Mouse (Mus musculus) heart, embryonic 16.5 days (tissue): ENCODE measurements around the gene Lrit2. TPM values are rescaled to one million over a fixed set of nuclear protein-coding genes. Genes with fewer than 3 reads are reported as not detected.

Experiments
- ATAC-seq: fragments of 200-750 bp; cut with Nextera tagmentation; replicated peaks from 2 replicates; pipeline ENCODE4 v1.8.0; 2017; ENCODE audit warnings: moderate number of reproducible peaks; ENCODE audit not compliant: insufficient read depth, low FRiP score; ENCODE audit errors: extremely low read depth
- H3K27ac ChIP-seq: fragments of 300-500 bp; sonication (generic); 2 replicates; pipeline ENCODE4 v1.5.1; 2014; ENCODE audit warnings: mild to moderate bottlenecking, low read length, control low read depth, moderate library complexity
- H3K27me3 ChIP-seq: fragments of 300-500 bp; sonication (generic); 2 replicates; pipeline ENCODE4 v1.6.1; 2014; ENCODE audit warnings: low read length, mixed read lengths; ENCODE audit not compliant: control insufficient read depth, insufficient read depth
- H3K36me3 ChIP-seq: fragments of 300-500 bp; sonication (generic); 2 replicates; pipeline ENCODE4 v1.6.1; 2014; ENCODE audit not compliant: control insufficient read depth, insufficient read depth
- H3K4me1 ChIP-seq: fragments of 300-500 bp; sonication (generic); 2 replicates; pipeline ENCODE4 v1.6.1; 2014; ENCODE audit warnings: low read length, mixed read lengths; ENCODE audit not compliant: control insufficient read depth, insufficient read depth
- H3K4me2 ChIP-seq: fragments of 300-500 bp; sonication (generic); 2 replicates; pipeline ENCODE4 v1.6.1; 2014; ENCODE audit warnings: low read depth, mild to moderate bottlenecking, control low read depth, low read length
- H3K4me3 ChIP-seq: fragments of 300-500 bp; sonication (generic); 2 replicates; pipeline ENCODE4 v1.5.1; 2014; ENCODE audit warnings: mild to moderate bottlenecking, control low read depth, low read length
- H3K9ac ChIP-seq: fragments of 300-500 bp; sonication (generic); 2 replicates; pipeline ENCODE4 v1.6.1; 2014; ENCODE audit warnings: low read length, control low read depth
- H3K9me3 ChIP-seq: fragments of 300-500 bp; sonication (generic); replicated peaks from 2 replicates; pipeline ENCODE4 v1.6.1; 2016; ENCODE audit warnings: low read length; ENCODE audit not compliant: control insufficient read depth
- WGBS: fragments of 180-500 bp; shearing (Covaris S2); extraction: QIAGEN DNeasy Blood & Tissue Kit; methylation state at CpG from one replicate; pipeline ENCODE4 v1.1.7; 2014; 5-methylcytosine and 5-hydroxymethylcytosine counted together
- polyA plus RNA-seq: library from polyadenylated mRNA; unstranded; fragments of >200 nt; fragmentation: Nextera tagmentation; extraction: Ambion mirVana; gene quantifications from 2 replicates; pipeline ENCODE4 v1.2.1, GENCODE M21; 2015

The Lrit2 gene
- polyA plus RNA-seq: not detected in 2 replicates

DNA sequence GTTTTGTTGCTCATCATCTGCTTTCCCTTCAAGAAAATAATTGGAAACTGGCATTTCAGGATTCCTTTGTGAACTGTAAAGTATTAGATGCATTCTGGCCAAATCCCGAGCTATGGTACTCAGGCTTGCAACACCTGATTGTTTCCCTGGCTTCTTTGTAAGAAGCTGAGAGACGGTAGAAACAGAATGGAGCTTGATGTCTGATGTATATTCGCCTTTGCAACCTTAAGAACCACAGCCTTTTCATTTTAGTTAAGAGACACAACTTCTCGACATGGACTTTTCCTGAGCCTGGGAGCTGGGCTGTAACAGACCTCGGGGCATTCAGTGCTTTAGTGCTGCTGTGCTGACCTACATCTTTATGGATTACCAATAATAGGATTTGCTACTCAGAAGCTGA lies at the start of gene Lrit2:
TSS of gene Lrit2 (plus strand) at position 301 of the 400 bp plus-strand sequence.
- Histone ChIP-seq H3K4me3 (no peak within 1 kb of the TSS), H3K4me2 (no peak within 1 kb of the TSS), H3K36me3 (no peaks in the 10 kb centered on the region), H3K27me3 (no peaks in the 10 kb centered on the region), H3K9ac (no peak within 1 kb of the TSS), H3K27ac (no peak within 1 kb of the TSS), H3K9me3 (no peaks in the 10 kb centered on the region), H3K4me1 (no peaks in the 10 kb centered on the region)
- WGBS: 72% methylated on average over 5 of the region's 5 CpGs
- ATAC-seq: no peak

DNA sequence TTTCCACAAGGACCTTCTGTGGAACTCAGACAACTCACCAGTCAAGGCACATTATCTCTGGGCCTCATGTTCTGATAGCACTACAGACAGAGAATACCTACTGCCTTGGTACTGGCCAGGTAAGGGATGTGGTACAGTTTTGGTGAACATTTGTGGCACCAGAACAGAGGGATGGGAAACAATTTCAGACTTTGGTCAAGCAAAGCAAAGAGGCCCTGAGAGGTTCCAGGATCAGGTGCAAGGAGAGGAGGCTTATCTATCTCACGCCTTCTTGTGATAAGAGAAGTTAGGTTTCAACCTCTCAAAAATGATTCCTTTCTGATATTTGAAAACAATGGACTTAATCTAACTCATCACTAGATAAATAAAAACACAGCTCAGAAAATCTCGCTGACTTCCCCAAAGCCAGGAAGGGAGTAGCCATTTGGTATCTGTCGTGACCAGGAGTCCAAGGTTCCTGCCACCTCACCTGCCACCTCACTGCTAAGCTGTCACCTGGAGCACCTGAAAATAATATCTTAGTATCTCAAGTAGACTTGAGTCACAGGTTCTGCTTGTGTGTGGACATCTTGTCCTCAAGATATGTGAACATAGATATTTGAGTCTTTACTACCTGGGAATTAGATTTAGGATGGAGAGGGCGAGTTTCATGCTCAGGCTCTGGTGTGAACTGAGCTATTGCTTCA lies 40.3 kb upstream of the Lrit2 start:
- Histone ChIP-seq H3K36me3 (no peaks in the 10 kb centered on the region), H3K4me3 (no peak overlapping the region), H3K4me2 (no peak overlapping the region), H3K27ac (no peak overlapping the region), H3K27me3 (peaks cover 2% of the 10 kb centered on the region; the same call in 1 of the 2 replicates), H3K4me1 (no peaks in the 10 kb centered on the region; the same call in 1 of the 2 replicates), H3K9me3 (no peaks in the 10 kb centered on the region), H3K9ac (no peak overlapping the region)
- 58% methylated on average over 4 of the region's 4 CpGs for WGBS
- ATAC-seq: no peak

DNA sequence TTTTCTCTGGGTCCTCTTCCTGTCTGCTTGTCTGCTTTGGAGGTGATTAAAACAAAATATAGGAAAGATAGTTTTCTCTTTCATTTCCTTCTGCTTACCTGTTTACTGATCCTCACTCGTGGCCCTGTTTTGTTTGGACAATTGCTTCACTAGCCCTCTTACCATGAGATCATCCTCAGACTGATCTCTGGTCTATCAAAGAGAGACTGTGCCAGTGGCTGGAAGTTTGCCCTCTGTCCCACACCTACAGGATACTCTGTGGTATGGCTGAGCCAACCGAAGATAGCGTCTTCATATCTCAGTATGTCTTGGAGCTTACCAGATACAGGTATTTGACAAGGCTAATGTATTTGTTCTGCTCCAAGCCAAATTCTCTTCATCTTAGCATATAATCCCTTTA lies 39.8 kb upstream of the Lrit2 start:
- Histone ChIP-seq H3K9ac (no peak overlapping the region), H3K27ac (no peak overlapping the region), H3K4me2 (no peak overlapping the region), H3K36me3 (no peaks in the 10 kb centered on the region), H3K4me3 (no peak overlapping the region), H3K4me1 (no peaks in the 10 kb centered on the region; the same call in 1 of the 2 replicates), H3K27me3 (peaks cover 2% of the 10 kb centered on the region; the same call in 1 of the 2 replicates), H3K9me3 (no peaks in the 10 kb centered on the region)
- ATAC-seq: no peak
- 89% methylated on average over 3 of the region's 3 CpGs for WGBS

DNA sequence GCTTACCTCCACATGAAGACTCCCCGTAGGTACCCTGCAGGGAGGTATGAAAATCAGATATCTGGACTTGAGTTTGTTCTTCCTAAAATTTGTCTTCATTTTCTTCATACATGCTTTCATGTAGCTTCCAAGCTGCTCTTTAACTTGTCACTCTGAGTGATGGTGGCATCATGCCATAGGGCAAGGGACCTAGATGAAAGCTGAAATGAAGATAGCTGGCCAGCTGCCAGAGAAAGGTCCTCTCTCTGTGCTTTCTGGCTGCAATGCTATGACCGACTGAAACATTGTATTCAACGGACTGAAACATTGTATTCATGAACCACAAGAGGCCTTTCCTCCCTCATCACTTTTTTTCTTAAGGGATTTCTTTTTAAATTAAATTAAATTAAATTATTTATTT lies 39.2 kb upstream of the Lrit2 start:
- H3K4me3 ChIP-seq: no peak overlapping the region
- 71% methylated on average over 3 of the region's 3 CpGs for WGBS
- H3K27me3 ChIP-seq: peaks cover 2% of the 10 kb centered on the region; the same call in 1 of the 2 replicates
- H3K36me3 ChIP-seq: no peaks in the 10 kb centered on the region
- H3K4me2 ChIP-seq: no peak overlapping the region
- no peaks in the 10 kb centered on the region; the same call in 1 of the 2 replicates for H3K4me1 ChIP-seq
- no peak for ATAC-seq
- H3K9me3 ChIP-seq: no peaks in the 10 kb centered on the region
- H3K9ac ChIP-seq: no peak overlapping the region
- H3K27ac ChIP-seq: no peak overlapping the region

DNA sequence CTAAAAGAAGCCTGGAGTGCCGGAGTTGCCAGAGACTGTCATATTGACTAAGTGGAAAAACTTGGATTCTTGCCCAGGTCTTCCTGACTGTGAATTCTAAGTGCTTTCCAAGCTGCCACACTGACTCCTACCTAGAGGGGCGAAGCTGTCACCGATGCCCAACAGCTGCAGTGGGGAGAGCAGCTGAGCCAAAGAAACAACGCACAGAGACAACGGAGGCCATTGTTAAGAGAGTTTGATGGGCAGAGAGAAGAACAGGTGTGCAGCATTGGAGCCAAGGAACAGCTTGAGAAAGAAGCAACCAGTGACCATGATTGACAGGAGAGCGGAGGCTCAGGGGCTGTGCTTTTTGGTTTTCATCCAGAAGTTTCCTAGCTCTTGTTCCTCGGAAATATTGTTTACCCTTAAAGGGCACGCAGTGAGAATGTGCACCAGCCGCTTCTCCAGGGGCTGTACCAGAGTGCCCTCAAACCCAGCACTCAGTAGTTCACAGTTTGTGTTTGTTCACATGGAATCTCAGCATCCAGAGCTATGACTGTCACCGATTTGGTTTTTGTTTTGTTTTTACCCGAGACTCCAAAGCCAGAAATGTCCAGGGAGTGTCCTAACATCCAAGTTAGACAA lies 35.1 kb upstream of the Lrit2 start:
- no peak; the same call in 1 of the 2 replicates for ATAC-seq
- WGBS: 58% methylated on average over 11 of the region's 11 CpGs
- H3K4me3 ChIP-seq: no peak overlapping the region
- H3K9me3 ChIP-seq: no peaks in the 10 kb centered on the region
- no peaks in the 10 kb centered on the region for H3K36me3 ChIP-seq
- peaks cover 2% of the 10 kb centered on the region; the same call in 1 of the 2 replicates for H3K27me3 ChIP-seq
- H3K9ac ChIP-seq: no peak overlapping the region
- H3K4me1 ChIP-seq: no peaks in the 10 kb centered on the region; the same call in 1 of the 2 replicates
- H3K27ac ChIP-seq: no peak overlapping the region
- H3K4me2 ChIP-seq: no peak overlapping the region

DNA sequence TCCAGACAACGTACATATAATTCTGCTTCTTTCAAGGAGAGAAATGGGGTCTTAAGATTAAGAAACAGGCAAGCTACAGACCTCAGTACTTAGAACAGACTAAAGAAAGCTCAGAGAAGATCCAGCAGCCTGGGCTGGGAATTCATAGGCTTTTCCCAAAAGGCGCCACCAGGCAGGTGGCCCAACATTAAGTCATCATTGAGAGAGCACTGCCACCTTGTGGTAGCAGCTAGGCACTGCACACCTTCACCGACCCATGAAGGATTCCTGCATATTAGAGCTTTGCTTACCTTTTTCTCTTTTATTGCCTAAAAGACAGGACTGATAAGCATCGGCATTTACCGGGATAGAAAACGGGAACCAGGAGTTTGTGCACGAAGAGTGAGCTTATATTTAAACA lies 34.5 kb upstream of the Lrit2 start:
- 13% methylated on average over 7 of the region's 7 CpGs for WGBS
- no peak for ATAC-seq
- H3K27me3 ChIP-seq: peaks cover 2% of the 10 kb centered on the region; the same call in 1 of the 2 replicates
- no peaks in the 10 kb centered on the region for H3K9me3 ChIP-seq
- H3K9ac ChIP-seq: no peak overlapping the region
- H3K4me1 ChIP-seq: no peaks in the 10 kb centered on the region; the same call in 1 of the 2 replicates
- H3K27ac ChIP-seq: no peak overlapping the region
- no peak overlapping the region for H3K4me3 ChIP-seq
- H3K4me2 ChIP-seq: no peak overlapping the region
- H3K36me3 ChIP-seq: no peaks in the 10 kb centered on the region

DNA sequence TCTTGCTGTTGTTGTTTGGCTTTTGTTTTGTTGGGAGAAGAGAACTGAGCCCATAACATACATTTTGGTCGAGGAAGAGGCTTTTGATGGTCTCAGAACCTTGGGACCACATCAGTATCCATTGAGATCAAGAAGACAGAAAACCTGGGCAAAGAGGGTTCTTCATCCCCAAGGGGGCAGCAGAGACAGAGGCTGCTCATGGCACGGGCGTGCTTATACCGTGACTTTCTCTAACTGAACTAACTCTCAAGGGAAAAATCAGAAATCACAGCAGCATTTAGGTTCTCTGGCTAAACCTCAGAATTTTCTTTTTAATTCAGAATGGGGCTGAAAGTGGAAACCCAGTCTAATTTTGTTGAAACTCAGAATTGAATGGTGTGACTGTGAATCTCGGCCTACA lies 33.3 kb upstream of the Lrit2 start:
- no peak for ATAC-seq
- 33% methylated on average over 5 of the region's 5 CpGs for WGBS

DNA sequence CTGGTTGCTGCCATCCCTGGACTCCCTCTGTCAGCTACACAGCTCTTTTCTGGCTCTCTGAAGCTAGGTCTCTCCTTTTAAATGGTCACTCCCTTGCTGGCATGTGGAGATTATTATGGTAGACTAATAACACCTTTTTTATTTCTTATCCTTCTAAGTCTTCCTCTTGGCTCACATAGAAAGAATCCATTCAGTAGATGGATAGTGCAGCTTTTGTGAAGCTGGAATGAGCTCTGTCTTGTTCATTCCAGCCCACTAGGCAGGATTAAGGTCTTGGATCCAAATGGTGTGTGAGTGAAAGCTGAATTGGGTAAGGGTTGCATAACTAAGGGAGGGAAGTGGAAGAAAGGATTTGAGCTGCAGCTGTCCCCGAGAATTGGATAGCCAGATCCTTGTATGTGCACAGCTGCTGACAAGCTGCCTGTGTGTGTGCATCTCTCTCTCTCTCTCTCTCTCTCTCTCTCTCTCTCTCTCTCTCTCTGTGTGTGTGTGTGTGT lies 18.8 kb upstream of the Lrit2 start, which contains the start of gene Rgr:
TSS of gene Rgr (minus strand) at position 51 of the 497 bp plus-strand sequence.
- Histone ChIP-seq H3K27ac (no peak within 1 kb of the TSS), H3K9me3 (no peaks in the 10 kb centered on the region), H3K27me3 (no peaks in the 10 kb centered on the region), H3K4me2 (no peak within 1 kb of the TSS), H3K4me1 (no peaks in the 10 kb centered on the region), H3K9ac (no peak within 1 kb of the TSS), H3K4me3 (no peak within 1 kb of the TSS), H3K36me3 (no peaks in the 10 kb centered on the region)
- no peak for ATAC-seq
- WGBS: 65% methylated on average over 1 of the region's 1 CpGs

More for the DNA sequence above, 33.3 kb upstream of the Lrit2 start:
- H3K4me2 ChIP-seq: no peak overlapping the region
- peaks cover 2% of the 10 kb centered on the region; the same call in 1 of the 2 replicates for H3K27me3 ChIP-seq
- no peaks in the 10 kb centered on the region for H3K9me3 ChIP-seq
- H3K27ac ChIP-seq: no peak overlapping the region
- no peaks in the 10 kb centered on the region; the same call in 1 of the 2 replicates for H3K4me1 ChIP-seq
- H3K36me3 ChIP-seq: no peaks in the 10 kb centered on the region
- no peak overlapping the region for H3K9ac ChIP-seq
- H3K4me3 ChIP-seq: no peak overlapping the region

DNA sequence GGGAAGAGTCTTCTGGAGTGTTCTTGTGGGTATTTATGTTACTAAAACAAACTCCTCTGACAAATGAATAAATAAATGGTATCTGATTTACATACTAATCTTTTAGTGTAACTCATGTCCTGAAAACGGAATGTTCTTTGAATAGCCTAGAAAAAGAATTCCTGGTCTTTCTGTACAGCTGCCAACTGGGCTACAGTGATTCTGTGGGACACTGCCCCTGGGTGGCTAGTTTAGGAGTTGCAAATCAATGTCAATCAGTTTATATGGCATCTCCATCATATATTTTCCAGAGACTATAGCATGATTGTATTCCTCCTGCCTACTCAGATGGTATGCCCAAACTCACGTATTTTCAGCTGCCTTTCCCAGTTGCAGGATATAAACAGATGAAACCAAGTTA lies 2.9 kb upstream of the Lrit2 start:
- WGBS: 43% methylated on average over 2 of the region's 2 CpGs
- Histone ChIP-seq H3K4me1 (no peaks in the 10 kb centered on the region), H3K36me3 (no peaks in the 10 kb centered on the region), H3K9me3 (no peaks in the 10 kb centered on the region), H3K4me2 (no peak overlapping the region), H3K9ac (no peak overlapping the region), H3K27ac (no peak overlapping the region), H3K27me3 (no peaks in the 10 kb centered on the region), H3K4me3 (no peak overlapping the region)
- ATAC-seq: no peak
